Mouse (Mus musculus): ENCODE data around the gene Tnip1.
A peak's percentile ranks its signal among the peaks of the same experiment; 100 is the strongest.

The Tnip1 gene

DNA sequence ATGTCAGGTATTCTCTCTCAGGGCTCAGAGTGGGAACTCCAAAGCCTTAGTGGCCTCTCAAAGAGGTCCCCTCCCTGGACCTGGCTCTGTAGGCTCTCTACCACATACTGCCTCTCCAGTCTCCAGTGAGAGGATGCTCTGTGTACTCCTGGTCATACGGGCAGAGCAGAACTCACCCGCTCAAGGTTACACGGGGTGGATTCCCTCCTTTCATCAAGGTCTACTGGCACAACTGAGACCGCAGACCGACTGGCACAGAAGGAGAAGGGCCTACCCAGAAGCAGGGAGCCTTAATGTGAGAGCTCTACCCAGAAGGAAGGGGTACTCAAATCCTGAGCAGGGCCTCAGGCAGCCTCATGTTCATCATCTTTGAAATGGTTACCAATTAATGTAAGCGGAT is 30.2 kb downstream of the Tnip1 start:
- DNase-seq (ENCODE audit: low spot score): no peak

DNA sequence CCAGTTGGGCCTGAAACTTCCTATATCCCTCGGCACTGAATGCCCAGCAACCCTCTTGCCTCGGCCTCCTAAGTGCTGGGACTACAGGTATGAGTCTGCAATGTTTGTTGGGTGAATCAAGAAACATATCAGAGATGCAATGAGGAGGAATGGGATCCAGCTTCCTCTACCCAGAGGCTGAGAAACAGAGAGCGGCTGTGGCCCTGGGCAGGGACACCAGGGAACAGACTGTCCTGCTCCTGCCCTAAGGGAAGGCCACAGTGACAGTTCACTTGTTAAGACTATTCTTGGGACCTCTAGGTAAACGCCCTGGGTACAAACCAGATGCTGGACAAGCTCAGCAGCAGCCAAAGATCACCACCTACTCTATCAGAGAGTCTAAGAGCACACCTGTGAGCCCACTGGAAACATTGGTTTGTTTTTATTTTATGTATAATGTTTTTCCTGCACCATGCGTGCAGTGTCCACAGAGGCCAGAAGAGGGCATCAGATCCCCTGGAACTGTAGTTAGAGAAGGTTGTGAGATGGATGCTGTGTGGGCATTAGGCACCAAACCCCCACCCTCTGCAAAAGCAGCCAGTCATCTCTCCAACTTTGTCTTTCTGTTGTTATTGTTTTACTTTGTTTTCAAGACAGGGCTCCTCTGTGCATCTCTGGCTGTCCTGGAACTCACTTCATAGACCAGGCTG is 31.2 kb downstream of the Tnip1 start:
- DNase-seq (ENCODE audit: low spot score): peak; percentile 69

DNA sequence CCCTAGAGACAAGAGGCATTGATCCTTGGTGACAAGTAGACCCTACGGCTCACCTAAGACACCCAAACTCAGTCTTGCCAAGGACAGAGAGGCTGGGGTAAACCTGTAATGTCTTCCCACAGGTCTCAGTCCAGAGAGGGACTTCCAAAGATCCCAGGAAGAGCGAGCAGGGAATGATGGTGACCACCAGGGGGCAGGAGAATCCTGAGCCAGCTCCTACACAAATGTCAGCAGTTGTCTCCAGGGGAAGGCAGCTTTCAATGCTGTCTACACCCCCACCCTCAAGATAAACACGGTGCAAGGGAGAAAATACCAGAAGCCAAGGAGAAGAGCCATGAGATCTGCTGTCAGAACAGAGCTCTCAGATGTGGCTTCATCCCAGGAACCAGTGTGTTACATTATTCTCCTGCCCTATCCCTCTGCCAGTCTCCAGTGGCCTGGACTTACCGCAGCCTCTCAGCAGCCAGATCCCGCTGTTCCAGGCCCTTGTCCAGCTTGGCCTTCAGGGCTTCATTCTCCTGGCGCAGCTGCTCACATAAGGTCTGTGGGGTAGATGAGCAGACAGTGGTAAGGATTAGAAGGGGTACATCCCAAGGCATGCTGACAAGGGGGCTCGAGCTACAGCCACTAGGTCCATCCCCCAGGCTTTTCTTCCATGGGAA is 32.3 kb downstream of the Tnip1 start:
- peak; percentile 77 for DNase-seq (ENCODE audit: low spot score)

DNA sequence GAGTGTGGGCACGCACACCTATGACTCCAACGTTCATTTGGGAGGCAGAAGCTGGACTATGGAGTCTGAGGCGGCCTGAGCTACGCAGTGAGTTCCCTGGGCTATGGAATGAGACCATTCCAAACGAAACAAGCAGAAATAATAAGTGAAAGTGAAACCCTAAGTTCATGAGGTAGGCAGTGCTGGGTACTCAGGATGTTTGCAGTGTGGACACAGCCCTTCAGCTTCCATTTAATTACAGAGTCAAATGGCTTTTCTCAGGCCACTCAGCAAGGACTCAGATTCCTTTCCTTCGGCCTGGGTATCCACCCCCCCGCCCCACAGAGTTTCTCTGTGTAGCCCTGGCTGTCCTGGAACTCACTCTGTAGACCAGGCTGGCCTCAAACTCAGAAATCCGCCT is 33.0 kb downstream of the Tnip1 start:
- DNase-seq (ENCODE audit: low spot score): no peak

DNA sequence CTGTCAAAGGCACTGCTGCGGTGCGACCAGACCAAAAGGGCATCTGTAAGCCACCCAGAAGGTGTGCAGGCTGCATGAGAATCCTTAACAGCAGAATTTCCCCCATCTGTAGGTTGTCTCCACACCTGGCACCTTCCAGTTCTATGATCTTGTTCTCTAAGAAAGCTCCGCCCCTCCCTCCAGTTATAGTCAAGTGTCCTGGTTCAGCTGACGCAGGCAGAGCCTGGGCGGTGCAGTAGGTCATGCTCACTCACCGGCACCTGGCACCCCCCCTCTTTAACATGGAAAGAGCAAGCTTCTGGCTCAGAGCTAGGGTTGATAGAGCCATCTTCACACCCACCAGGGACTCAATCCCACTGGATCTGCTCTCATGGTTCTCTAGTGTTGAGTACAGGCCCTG is 33.4 kb downstream of the Tnip1 start:
- DNase-seq (ENCODE audit: low spot score): no peak

DNA sequence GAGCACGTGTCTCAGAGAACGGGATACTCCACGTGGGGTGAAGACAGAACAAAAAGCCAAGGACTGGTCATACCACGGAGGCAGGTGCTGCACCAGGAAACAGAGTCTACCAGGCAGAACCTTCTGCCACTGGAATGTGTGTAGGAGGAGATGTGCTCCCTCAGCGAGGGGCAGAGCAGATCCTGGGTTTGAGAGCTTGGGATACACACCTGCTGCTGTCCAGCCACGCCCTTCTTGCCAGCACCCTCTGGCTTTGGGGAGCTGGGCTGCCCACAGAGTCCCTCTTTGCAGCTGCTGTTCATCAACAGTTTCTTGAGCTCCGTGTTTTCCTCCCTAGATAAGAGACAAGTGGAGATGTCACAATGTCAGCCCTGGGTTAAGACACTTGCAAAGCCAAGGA is 33.8 kb downstream of the Tnip1 start:
- no peak for DNase-seq (ENCODE audit: low spot score)

DNA sequence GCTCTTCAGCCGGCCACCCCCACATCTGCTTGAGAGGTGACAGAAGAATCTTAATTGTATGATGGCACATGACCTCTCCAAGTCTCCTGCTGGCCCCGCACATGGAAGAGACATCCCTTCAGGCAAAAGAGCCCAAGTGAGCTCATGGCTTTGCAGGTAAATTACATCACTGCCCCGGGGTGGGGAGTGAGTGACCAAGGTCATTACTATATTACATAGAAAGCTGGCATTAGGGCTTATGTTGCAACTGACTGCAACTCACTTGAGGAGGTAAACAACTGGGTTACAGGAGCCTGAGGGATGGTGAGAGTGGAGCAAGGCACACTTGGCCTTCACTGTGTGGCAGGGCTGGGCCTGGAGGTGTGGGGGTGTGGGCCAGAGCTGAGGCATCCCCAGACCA is 34.5 kb downstream of the Tnip1 start:
- DNase-seq (ENCODE audit: low spot score): no peak

DNA sequence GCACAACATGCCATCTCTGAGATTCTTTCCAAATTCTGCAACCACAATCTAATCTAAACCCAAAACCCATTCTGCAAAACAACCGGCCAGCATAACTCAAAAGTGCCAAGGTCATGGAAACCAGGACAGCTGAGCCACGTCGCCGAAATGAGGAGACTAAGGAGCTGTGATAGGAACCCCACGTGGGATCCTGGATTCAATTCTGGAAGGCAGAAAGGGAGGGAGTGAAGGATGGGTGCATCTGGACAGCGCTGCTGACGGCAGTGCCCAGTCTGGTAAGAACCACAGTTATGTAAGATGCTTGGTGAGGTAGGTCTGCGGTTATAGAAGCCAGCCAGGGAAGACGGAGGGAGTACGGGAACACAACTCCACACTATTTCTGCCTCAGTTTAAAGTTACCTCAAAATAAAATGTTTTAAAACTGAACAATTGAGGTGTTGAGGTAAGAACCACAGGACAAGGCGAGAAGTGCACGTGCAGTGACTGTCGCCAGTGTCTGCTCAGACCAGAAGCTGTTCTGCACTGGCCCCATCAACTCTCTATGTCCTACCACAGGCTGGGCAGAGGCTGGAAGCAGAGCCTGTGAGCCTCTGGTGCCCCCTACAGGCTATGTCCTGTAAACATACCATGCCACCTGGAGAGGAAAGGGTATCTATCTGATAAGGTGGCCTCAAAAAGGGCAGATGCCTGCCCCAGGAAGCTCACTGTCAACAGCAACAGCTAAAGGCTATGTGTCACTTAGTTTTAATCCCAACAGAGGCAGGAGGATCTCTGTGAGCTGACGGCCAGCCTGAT is 35.2 kb downstream of the Tnip1 start:
- peak; percentile 85 for DNase-seq (ENCODE audit: low spot score)

DNA sequence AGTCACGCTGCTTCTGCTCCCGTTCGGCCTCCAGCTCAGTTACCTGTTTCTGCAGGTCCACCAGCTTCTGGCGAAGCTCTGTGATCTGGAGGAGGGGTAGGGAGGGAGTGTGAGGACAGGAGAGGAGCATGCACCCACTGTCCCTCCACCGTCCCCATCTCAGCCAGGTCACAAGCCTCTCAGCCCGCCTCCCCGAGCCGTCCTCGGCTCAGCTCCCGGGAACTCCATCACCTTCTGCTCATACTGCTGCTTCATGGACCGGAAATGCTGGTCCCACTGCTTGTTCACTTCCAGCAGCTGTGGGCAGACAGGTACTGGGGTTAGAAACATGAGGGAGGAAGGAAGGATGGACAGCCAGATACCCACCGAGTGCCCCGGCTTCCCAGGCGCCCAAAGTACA is 38.6 kb downstream of the Tnip1 start:
- no peak for DNase-seq (ENCODE audit: low spot score)

DNA sequence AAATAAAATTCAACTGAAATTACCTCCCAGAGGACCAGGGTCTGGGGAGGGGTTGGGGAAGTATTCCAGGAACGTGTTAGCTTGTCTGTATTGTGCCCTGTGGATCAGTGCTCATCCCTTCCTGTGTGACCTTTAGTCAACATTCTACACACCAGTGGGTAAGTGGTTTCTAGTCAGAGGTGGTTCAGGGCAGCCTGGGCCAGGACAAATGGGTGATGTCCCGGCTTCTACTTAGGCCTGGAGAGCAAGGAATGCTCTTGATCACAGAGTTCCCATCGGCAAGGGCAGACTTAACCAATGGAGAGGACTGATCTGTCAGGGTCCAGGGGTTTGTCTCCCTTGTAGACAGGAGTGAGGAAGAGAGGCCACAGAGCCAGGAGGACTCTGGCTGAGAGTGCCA is 40.2 kb downstream of the Tnip1 start:
- DNase-seq (ENCODE audit: low spot score): no peak

DNA sequence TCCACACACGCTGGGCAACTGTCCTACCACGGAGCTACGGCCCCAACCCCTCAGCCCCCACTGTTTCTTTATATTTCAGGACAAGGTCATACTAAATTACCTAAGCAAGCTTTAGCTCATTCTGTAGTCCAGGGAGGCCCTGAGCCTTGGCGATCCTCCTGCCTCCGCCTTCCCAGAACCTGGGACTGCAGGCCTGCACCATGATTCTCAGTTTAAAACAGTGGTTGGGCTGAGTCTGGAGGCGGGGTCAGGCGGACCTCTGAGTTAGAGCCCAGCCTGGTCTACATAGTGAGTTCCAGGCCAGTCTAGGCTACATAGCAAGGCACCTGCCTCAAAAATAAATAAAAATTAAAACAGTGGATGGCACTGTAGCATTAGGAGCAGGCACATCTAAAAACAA is 40.9 kb downstream of the Tnip1 start:
- peak; percentile 63 for DNase-seq (ENCODE audit: low spot score)

DNA sequence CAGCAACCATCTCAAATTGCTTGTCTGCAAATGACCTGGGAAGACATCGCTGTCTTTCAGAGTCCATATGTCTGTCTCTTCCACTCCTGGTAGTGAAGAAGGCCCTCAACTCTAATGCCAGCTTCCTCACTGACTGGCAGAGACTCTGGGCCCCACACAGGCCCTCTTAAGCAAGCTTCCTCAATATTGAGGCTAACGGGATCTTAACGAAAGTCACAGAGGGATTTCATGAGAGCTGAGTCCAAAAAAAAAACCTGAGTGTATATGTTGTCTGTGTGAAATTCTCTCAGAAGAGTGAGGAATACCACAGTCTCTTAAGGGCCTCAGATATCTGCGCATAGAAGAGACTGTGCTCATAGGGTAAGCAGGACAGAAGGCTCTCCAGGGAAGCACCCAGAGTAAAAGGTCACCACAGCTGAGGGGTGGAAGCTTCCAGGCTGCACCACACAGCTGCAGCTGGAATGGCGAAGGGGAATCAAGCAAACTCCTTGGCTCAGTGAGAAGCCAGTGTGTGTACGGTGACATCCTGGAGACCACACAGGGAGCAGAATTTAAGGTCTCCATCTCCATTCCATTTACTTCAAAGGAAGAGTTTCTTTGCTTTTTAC is 41.6 kb downstream of the Tnip1 start:
- no peak for DNase-seq (ENCODE audit: low spot score)

DNA sequence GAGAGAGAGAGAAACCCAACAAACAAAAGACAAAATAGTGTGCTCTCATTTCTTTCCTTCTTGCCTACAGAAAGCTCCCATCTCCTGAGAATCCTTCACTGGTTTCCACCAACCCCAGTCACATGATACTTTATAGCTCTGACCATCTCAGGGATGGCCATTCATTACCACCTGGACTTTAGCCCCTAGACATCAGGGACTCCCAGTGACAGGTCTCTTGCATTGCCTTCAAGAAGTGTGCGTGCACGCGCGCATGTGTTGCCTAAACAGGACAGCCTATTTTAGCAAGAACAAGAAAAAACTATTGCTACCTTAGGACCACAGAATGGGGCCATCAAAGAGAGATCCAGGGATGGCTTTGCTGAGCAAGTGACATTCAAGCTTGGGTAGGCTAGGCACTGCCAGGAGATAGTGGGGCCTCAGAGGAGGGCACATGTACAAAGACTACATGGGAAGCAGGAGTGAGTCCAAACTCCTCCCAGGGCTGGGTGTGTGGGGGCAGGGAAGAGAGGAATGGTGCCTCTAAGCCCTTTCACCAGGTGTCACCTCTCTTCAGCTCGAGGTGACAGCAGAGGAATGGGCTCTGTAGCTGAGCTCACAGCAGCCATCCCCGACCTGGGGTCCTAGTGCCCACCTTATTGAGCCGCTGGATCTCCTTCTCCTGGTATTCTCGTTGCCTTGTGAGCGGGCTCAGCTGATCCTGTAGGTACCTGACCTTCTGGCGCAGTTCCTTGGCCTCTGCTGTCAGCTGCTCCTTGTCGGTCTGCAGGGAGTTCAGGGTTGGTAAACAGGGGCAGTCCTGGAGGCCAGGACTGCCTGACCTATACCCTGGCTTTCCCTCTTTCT is 42.4 kb downstream of the Tnip1 start:
- no peak for DNase-seq (ENCODE audit: low spot score)

DNA sequence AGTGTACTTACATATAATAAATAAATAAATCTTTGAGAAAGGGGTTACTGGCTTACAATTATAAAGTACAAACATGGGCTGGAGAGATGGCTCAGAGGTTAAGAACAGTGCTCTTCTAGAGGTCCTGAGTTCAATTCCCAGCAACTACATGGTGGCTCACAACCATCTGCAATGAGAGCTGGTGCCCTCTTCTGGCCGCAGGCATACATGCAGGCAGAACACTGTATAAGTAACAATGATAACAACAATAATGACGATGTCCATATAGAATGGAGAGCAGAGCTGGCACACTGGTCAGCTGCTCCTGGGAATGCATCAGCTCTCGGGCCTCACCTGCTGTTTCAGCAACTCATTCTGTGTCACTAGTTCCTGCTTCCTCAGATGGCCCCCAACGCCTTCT is 44.4 kb downstream of the Tnip1 start:
- no peak for DNase-seq (ENCODE audit: low spot score)

DNA sequence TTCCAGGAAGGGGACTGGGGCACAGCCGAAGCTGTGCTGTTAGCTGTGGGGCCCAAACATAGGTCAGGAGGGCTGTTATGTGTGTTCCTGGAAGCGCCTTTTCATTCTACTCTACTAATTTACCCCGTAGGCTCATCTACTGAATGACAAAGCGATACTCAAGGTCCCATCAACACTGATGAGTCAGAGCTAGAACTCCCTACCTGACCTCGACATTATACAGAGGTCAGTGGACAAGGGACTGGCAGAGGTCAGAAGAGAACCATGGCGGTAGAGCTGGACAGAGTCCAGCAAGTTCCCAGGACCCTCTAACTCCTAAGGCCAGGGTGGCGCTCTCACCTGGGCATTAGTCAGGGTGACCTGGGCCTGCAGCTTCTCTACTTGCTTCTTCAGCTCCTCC is 45.3 kb downstream of the Tnip1 start:
- DNase-seq (ENCODE audit: low spot score): no peak

DNA sequence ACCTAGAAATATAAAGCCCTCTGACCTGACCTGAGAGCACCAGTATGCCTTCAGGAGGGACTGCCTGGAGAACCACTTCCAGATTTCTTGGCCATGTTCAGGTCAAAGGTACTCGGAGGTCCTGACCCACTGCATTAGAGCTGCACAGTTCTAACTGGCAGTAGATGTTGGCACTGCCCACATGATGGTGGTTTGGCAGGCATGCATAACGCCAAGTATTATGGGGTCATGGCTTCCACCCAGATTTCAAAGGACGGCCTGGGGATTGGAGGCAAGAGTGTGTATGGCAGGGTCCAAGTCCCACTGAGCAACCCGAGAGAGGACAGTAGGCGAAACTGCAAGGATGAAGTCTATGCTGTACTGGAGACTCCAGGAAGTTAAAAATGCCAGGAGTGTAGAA is 48.9 kb downstream of the Tnip1 start:
- DNase-seq (ENCODE audit: low spot score): no peak

DNA sequence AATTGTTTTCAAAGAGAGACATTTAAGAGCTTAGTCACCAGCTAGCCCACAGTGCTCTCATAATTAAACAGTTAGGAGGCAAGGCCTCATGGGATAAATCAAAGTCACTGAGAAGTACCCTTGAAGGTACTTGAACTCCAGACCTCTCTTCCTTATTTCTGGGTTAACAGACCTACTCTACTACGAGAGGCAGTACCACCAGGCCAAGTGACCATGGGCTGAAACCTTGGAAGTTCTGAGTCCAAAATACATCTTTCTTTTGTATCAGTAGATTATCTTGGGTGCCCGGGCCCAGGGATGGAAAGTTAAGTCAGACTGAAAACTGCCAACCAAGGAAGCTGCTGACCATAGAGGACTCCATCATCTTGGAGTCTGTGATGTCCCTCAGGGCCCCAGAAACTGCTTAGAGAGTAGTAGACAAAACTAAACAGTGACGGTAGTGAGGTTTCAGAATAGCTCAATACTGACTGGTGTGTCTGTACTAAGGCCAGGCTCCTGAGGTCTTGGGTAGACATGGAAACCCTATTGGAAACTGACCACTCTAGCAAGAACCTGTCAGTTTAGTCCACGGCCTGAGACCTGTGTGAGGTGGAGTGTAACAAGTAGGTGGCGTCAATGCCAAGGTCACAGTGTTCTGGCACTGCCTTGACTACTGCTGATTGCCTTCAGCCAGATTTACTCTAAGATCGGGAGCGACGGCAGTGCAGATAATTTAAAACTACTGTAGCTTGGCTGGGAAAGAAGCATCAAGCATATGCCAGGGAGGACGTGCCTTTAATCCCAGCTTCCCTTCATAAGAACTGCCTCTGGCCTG is 50.0 kb downstream of the Tnip1 start:
- no peak for DNase-seq (ENCODE audit: low spot score)

DNA sequence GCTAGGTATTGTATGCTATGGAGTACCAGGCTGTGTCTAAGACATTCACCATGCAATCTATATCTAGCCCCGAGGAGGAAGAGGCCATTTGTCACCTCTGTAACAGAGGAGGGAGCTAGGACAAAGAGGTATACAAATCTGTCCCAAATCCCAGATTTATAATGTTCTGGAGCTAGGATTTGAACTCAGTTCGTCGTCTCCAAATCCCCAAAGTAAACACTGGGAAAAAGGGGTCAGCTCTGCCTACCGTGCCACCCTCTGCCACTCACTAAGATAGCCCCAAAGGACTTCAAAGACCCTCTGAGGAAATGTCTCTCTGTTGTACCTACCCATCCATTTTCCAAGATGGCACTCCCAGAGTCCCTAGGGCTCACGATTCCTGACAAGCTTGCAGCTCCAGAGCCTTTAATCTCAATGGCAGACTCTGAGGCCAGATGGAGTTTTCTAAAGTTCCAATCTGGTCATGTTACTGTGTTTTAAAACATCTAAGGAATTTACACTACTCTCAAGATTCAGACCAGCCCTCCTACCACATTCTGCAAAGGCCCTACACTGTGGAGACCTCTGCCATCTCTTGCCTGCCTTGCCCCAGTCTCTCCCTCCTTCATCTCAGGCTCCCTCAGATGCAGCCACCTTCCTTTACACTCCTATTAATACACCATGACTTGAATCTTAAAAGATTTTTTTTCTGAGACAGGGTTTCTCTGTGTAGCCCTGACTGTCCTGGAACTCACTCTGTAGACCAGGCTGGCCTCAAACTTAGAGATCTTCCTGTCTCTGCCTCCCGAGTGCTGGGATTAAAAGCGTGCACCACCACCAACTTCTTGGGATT is 50.8 kb downstream of the Tnip1 start:
- DNase-seq (ENCODE audit: low spot score): no peak

DNA sequence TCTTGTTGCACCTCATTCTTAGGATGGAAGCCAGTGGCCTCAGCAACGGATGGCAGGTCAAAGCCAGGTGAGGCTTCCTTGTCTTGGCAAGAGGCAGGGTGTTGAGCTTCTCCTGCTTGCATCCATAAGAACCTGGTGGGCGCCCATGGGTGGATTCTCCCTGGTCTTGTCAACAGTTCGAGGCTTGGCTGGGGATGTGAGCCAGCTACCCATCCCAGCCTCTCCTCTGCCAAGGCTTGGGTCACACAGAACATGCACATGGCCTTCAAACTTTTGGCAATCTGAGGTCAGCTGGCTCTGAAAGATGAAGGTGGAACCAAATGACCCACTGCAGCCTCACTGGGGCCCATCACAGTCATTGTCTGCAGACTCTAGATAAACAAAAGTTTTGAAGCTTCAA is 51.5 kb downstream of the Tnip1 start:
- no peak for DNase-seq (ENCODE audit: low spot score)

DNA sequence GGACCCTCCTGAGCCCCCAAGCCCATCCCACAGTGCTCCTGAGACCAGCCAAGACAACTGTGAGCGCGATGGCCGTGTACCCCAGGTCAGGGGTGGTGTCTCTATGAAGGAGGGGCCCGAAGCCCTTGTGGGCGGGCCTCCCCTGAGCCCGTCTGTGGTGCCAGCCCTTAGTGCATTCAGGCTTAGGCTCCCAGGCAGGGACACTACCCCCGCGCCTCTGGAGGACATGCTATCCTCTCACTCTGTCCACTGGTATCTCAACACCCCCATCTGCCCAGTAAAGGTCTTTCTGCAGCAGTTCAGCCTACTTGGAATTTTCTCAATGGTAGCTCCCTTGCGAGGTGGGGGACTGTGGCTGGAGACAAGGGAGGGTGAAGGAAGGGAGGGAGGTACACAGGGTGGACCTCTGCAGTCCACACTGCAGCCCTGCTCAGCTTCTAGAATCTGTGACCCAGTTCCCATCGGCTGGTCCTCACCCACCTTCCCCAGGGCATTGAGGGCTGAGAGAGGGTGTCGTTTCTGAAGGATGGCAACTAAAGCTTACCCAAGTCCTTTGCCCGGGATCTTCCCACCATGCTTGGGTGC is 52.5 kb downstream of the Tnip1 start:
- DNase-seq (ENCODE audit: low spot score): no peak

All from embryo, embryonic 10.5 days (tissue).